Mouse (Mus musculus) midbrain, embryonic 13.5 days (tissue): ENCODE results near the gene Arhgef18. TPM values are rescaled to one million over a fixed set of nuclear protein-coding genes. Genes with fewer than 3 reads are reported as not detected.

Source experiments
- ATAC-seq: fragments of 200-750 bp; cut with Nextera tagmentation; 2 replicates; pipeline ENCODE4 v1.8.0; 2017; ENCODE audit warnings: mild to moderate bottlenecking, moderate TSS enrichment, moderate library complexity
- H3K27ac ChIP-seq: fragments of 300-500 bp; sonication (generic); 2 replicates; pipeline ENCODE4 v1.5.1; 2015; ENCODE audit warnings: inconsistent platforms, mild to moderate bottlenecking, moderate library complexity
- H3K27me3 ChIP-seq: fragments of 300-500 bp; sonication (generic); 2 replicates; pipeline ENCODE4 v1.6.1; 2015; ENCODE audit warnings: mild to moderate bottlenecking, inconsistent platforms
- H3K36me3 ChIP-seq: fragments of 300-500 bp; sonication (generic); 2 replicates; pipeline ENCODE4 v1.6.1; 2015; ENCODE audit warnings: mild to moderate bottlenecking, inconsistent platforms
- H3K4me1 ChIP-seq: fragments of 300-500 bp; sonication (generic); replicated peaks from 2 replicates; pipeline ENCODE4 v1.6.1; 2015; ENCODE audit warnings: inconsistent platforms
- H3K4me2 ChIP-seq: fragments of 300-500 bp; sonication (generic); replicated peaks from 2 replicates; pipeline ENCODE4 v1.6.1; 2015; ENCODE audit warnings: moderate library complexity, mild to moderate bottlenecking, inconsistent platforms
- H3K4me3 ChIP-seq: fragments of 300-500 bp; sonication (generic); replicated peaks from 2 replicates; pipeline ENCODE4 v1.5.1; 2015; ENCODE audit warnings: mild to moderate bottlenecking, inconsistent platforms
- H3K9ac ChIP-seq: fragments of 300-500 bp; sonication (generic); replicated peaks from 2 replicates; pipeline ENCODE4 v1.6.1; 2015; ENCODE audit warnings: mild to moderate bottlenecking, inconsistent platforms
- H3K9me3 ChIP-seq: fragments of 300-500 bp; sonication (generic); 2 replicates; pipeline ENCODE4 v1.6.1; 2016; ENCODE audit warnings: mild to moderate bottlenecking, inconsistent platforms
- WGBS: fragments of 180-500 bp; shearing (Covaris S2); methylation state at CpG from one replicate; pipeline ENCODE4 v1.1.7; 2015; 5-methylcytosine and 5-hydroxymethylcytosine counted together
- polyA plus RNA-seq: library from polyadenylated mRNA; unstranded; fragments of >200 nt; fragmentation: Nextera tagmentation; extraction: Ambion mirVana; gene quantifications from 2 replicates; pipeline ENCODE4 v1.2.1, GENCODE M21; 2015

Gene Arhgef18
- 10.4 and 12.5 TPM in 2 replicates for polyA plus RNA-seq

GRCm38 (mm10) chr8:3392771-3393710 is at the start of gene Arhgef18:
TSS of gene Arhgef18 (plus strand) at chr8:3393006.
- Histone ChIP-seq H3K9me3 (no peaks in the 10 kb centered on the region), H3K4me1 (peaks cover 33% of the 10 kb centered on the region), H3K36me3 (no peaks in the 10 kb centered on the region), H3K27ac (no peak within 1 kb of the TSS), H3K4me3 (peak within 1 kb of the TSS; percentile 75), H3K4me2 (peak within 1 kb of the TSS; percentile 87), H3K9ac (peak within 1 kb of the TSS; percentile 84), H3K27me3 (no peaks in the 10 kb centered on the region)
- under 1% methylated on average over 48 of the region's 48 CpGs for WGBS
- ATAC-seq: peak; percentile 99

GRCm38 (mm10) chr8:3345337-3345736 is 47.5 kb upstream of the Arhgef18 start:
- no peak overlapping the region for H3K4me2 ChIP-seq
- no peak overlapping the region for H3K4me3 ChIP-seq
- no peaks in the 10 kb centered on the region for H3K27me3 ChIP-seq
- no peak overlapping the region for H3K9ac ChIP-seq
- no peak for ATAC-seq
- H3K27ac ChIP-seq: no peak overlapping the region
- H3K4me1 ChIP-seq: no peaks in the 10 kb centered on the region
- H3K36me3 ChIP-seq: no peaks in the 10 kb centered on the region
- WGBS: 93% methylated on average over 6 of the region's 6 CpGs
- no peaks in the 10 kb centered on the region for H3K9me3 ChIP-seq

DNA sequence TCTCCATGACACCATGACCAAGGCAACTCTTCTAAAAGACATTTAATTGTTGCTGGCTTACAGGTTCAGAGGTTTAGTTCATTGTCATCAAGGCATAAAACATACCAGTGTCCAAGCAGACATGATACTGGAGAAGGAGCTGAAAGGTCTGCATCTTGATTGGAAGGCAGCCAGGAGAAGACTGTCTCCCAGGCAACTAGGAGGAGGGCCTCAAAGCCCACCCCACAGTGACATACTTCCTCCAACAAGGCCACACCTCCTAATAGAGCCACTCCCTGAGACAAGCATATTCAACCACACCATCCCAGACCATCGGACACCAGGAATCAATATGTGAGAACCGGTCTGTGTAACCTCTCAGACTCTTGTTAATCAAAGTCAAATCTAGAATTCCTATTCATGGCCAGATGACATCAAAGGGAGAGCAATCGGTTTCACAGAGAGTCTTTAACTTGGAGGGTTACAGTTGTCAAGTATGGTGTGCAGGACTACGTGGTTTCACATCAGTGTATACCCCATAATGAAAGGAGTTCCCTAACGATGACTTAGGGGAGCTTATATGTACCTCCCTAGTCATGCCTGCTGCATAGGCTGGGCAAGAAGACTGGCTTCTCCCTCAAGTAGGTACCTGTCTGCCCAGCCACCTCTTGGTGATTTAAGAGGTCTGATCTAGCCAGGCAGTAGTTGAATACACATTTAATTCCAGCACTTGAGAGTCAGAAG is 46.0 kb upstream of the Arhgef18 start:
- no peak for ATAC-seq
- 89% methylated on average over 5 of the region's 5 CpGs for WGBS
- H3K27me3 ChIP-seq: no peaks in the 10 kb centered on the region
- H3K4me2 ChIP-seq: no peak overlapping the region
- H3K27ac ChIP-seq: no peak overlapping the region
- H3K36me3 ChIP-seq: no peaks in the 10 kb centered on the region
- no peaks in the 10 kb centered on the region for H3K4me1 ChIP-seq
- H3K9me3 ChIP-seq: no peaks in the 10 kb centered on the region
- H3K4me3 ChIP-seq: no peak overlapping the region
- no peak overlapping the region for H3K9ac ChIP-seq

- 63% methylated on average over 13 of the region's 13 CpGs for WGBS
- no peaks in the 10 kb centered on the region for H3K9me3 ChIP-seq
- no peak for ATAC-seq
- no peak overlapping the region for H3K27ac ChIP-seq
- no peak overlapping the region for H3K4me3 ChIP-seq
- H3K27me3 ChIP-seq: no peaks in the 10 kb centered on the region
- H3K4me1 ChIP-seq: no peaks in the 10 kb centered on the region
- H3K9ac ChIP-seq: no peak overlapping the region
- no peaks in the 10 kb centered on the region for H3K36me3 ChIP-seq
- no peak overlapping the region for H3K4me2 ChIP-seq
Observed at GRCm38 (mm10) chr8:3348142-3348823, 44.5 kb upstream of the Arhgef18 start.

GRCm38 (mm10) chr8:3350747-3351146 is 42.1 kb upstream of the Arhgef18 start:
- Histone ChIP-seq H3K4me3 (no peak overlapping the region), H3K27me3 (no peaks in the 10 kb centered on the region), H3K4me1 (no peaks in the 10 kb centered on the region), H3K27ac (no peak overlapping the region), H3K9me3 (no peaks in the 10 kb centered on the region), H3K4me2 (no peak overlapping the region), H3K9ac (no peak overlapping the region), H3K36me3 (no peaks in the 10 kb centered on the region)
- ATAC-seq: no peak
- 78% methylated on average over 6 of the region's 6 CpGs for WGBS

GRCm38 (mm10) chr8:3352715-3353114 is 40.1 kb upstream of the Arhgef18 start:
- no peak for ATAC-seq
- no peaks in the 10 kb centered on the region for H3K27me3 ChIP-seq
- H3K4me1 ChIP-seq: no peaks in the 10 kb centered on the region
- no peaks in the 10 kb centered on the region for H3K36me3 ChIP-seq
- H3K4me2 ChIP-seq: no peak overlapping the region
- H3K9ac ChIP-seq: no peak overlapping the region
- WGBS: 84% methylated on average over 6 of the region's 6 CpGs
- no peak overlapping the region for H3K4me3 ChIP-seq
- no peaks in the 10 kb centered on the region for H3K9me3 ChIP-seq
- no peak overlapping the region for H3K27ac ChIP-seq

DNA sequence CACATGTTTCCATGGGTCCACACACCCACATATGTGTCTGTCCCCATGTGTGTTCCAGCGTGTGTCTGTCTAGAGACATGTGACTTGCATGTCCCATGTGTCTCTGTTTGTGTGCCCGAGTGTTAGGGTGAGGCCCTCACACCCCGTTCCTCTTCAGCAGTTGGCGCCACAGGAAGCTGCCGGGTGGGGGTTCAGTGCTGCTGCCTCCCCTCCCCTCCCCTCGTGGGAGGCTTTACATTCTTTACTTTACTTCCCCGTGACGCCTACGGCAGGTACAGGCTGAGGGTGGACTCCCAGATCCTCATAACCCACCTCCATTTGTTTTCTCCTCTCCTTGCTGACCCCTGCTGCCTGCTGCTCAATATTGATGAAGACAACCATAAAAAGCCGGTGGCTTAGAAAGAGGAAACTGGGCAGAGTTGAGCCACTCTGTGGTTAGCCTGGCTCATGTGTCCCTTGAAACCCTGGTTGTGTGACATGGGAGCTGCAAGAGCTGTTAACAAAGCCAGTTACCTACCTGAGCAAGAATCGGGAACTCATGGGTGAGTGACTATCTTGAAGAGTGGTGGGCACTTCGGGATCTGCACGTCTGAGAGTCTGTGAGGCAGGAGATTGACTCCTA is 39.5 kb upstream of the Arhgef18 start, which contains the start of gene A430078G23Rik:
TSS of gene A430078G23Rik (plus strand) at position 227 of the 622 bp plus-strand sequence.
- WGBS: 84% methylated on average over 13 of the region's 13 CpGs
- H3K9ac ChIP-seq: no peak within 1 kb of the TSS
- no peaks in the 10 kb centered on the region for H3K4me1 ChIP-seq
- H3K27me3 ChIP-seq: no peaks in the 10 kb centered on the region
- ATAC-seq: no peak
- no peak within 1 kb of the TSS for H3K4me3 ChIP-seq
- no peak within 1 kb of the TSS for H3K4me2 ChIP-seq
- H3K27ac ChIP-seq: no peak within 1 kb of the TSS
- H3K9me3 ChIP-seq: no peaks in the 10 kb centered on the region
- no peaks in the 10 kb centered on the region for H3K36me3 ChIP-seq

GRCm38 (mm10) chr8:3353811-3354442 is 38.9 kb upstream of the Arhgef18 start:
- no peak overlapping the region for H3K27ac ChIP-seq
- H3K4me3 ChIP-seq: no peak overlapping the region
- H3K9me3 ChIP-seq: no peaks in the 10 kb centered on the region
- H3K27me3 ChIP-seq: no peaks in the 10 kb centered on the region
- no peak overlapping the region for H3K4me2 ChIP-seq
- no peaks in the 10 kb centered on the region for H3K36me3 ChIP-seq
- no peak overlapping the region for H3K9ac ChIP-seq
- ATAC-seq: no peak
- WGBS: 73% methylated on average over 6 of the region's 6 CpGs
- H3K4me1 ChIP-seq: no peaks in the 10 kb centered on the region

GRCm38 (mm10) chr8:3354443-3354812 is 38.4 kb upstream of the Arhgef18 start:
- no peaks in the 10 kb centered on the region for H3K36me3 ChIP-seq
- no peaks in the 10 kb centered on the region for H3K9me3 ChIP-seq
- no peak overlapping the region for H3K9ac ChIP-seq
- no peak overlapping the region for H3K4me3 ChIP-seq
- 81% methylated on average over 5 of the region's 5 CpGs for whole genome bisulfite sequencing
- H3K27me3 ChIP-seq: no peaks in the 10 kb centered on the region
- no peak overlapping the region for H3K4me2 ChIP-seq
- H3K4me1 ChIP-seq: no peaks in the 10 kb centered on the region
- no peak overlapping the region for H3K27ac ChIP-seq
- ATAC-seq: no peak

- H3K4me2 ChIP-seq: no peak overlapping the region
- H3K27ac ChIP-seq: no peak overlapping the region
- WGBS: 85% methylated on average over 6 of the region's 6 CpGs
- H3K27me3 ChIP-seq: no peaks in the 10 kb centered on the region
- no peak overlapping the region for H3K4me3 ChIP-seq
- no peak for ATAC-seq
- no peaks in the 10 kb centered on the region for H3K9me3 ChIP-seq
- H3K9ac ChIP-seq: no peak overlapping the region
- no peaks in the 10 kb centered on the region for H3K4me1 ChIP-seq
- no peaks in the 10 kb centered on the region for H3K36me3 ChIP-seq
Observed at GRCm38 (mm10) chr8:3355586-3355985, 37.2 kb upstream of the Arhgef18 start.

GRCm38 (mm10) chr8:3358060-3358459 is 34.7 kb upstream of the Arhgef18 start:
- Histone ChIP-seq H3K4me3 (no peak overlapping the region), H3K4me1 (no peaks in the 10 kb centered on the region), H3K27ac (no peak overlapping the region), H3K27me3 (no peaks in the 10 kb centered on the region), H3K9ac (no peak overlapping the region), H3K36me3 (no peaks in the 10 kb centered on the region), H3K4me2 (no peak overlapping the region), H3K9me3 (no peaks in the 10 kb centered on the region)
- ATAC-seq: peak; percentile 66
- 9% methylated on average over 4 of the region's 4 CpGs for WGBS
